Mouse (Mus musculus) embryonic stem cell, embryonic (primary cell): ENCODE measurements around the gene Zfp655.

Experiments
- CTCF ChIA-PET, 4 experiments: fragments of 300-600 bp in 2 of 4; fragments of 350-600 bp in 2 of 4; sonication (Branson Sonifier 250); formaldehyde crosslinking; loops; one replicate each; lab custom pipeline; 2022; ENCODE audit warnings: inconsistent platforms in 2 of 4; lab: Charles Lee
- POLR2A ChIA-PET, 4 experiments: fragments of 300-600 bp in 2 of 4; fragments of 350-600 bp in 2 of 4; sonication (Branson Sonifier 250); formaldehyde crosslinking; loops; one replicate each; lab custom pipeline; 2022; ENCODE audit warnings: antibody characterized with exemption in 4 of 4, inconsistent platforms in 1 of 4; lab: Charles Lee

Gene Zfp655

DNA sequence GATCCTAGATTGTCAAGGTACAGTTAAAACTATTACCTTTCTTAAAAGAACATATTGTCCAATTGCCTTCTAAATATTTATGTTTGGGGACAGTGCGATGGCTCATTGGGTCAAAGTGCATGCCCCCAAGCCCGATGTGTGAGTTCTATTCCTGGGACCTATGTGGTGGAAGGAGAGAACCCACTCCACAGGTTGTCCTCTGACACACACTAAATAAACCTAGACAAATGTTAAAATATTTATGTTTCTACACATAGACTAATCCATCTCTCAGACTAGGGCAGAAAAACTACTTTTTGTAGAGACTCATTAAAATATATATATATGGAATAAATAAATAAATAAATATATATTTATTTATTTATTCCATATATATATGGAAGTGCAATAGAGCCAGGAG is 48.4 kb downstream of the Zfp655 start:
- ChIA-PET POLR2A (interaction anchor here (0.6 to 3.0 kb wide), 39 partner anchors 8 to 629 kb away, joined by 3 to 25 read pairs (median 4); partner anchors contain the start of genes Zfp655 (in 3 of the 4), Zkscan5 (in 3 of the 4), Arpc1b (in 1 of the 4) and Cpsf4 (in 1 of the 4)), CTCF (no interaction called here)

DNA sequence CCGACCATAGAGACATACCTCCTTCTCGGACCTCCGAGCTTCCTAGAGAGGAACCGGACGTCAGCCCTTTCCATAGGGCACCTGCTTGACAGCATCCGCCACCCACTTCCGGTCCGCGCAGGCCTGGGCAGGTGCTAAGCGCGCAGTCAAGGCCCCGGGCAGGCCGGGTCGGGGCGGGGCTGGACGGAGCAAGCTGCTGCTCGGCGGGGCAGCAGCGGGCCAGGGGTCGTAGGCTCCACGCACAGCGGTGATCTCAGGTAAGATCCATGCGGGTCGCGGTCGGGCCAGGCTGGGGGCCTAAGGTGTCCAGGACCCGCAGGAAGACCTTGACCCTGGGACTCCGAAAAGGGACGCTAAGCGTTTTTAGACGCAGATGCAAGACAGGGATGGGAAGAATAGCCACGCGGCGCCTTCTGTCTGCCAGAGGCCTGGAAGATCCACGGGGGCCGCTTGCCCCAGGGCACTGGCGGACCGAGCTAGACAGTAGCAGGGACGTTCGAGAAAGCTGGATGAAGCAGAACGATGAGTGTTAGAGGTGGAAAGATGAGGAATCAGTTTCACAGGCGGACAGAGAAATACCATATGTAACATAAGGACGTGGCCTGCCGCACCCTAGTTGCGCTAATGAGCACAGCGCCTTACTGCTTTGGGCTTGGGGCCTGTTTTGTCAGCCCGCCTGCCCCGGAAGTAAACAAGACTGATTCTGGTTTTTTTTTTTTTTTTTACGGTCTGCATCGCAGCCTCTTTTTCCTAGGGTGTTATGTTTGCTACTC is 49.0 kb downstream of the Zfp655 start, which contains the start of gene Zscan25:
Zscan25 (plus strand) TSS at position 130 of the 773 bp plus-strand sequence.
- CTCF ChIA-PET, result interaction anchor here in 1 of 4 experiments (0.6 kb wide), 1 partner anchor 1118 kb away, joined by 4 read pairs; no protein-coding TSS in a partner anchor
- POLR2A ChIA-PET, result interaction anchor here (0.6 to 3.0 kb wide), 39 partner anchors 8 to 629 kb away, joined by 3 to 25 read pairs (median 4); partner anchors contain the start of genes Zfp655 (in 3 of the 4), Zkscan5 (in 3 of the 4), Arpc1b (in 1 of the 4) and Cpsf4 (in 1 of the 4)

DNA sequence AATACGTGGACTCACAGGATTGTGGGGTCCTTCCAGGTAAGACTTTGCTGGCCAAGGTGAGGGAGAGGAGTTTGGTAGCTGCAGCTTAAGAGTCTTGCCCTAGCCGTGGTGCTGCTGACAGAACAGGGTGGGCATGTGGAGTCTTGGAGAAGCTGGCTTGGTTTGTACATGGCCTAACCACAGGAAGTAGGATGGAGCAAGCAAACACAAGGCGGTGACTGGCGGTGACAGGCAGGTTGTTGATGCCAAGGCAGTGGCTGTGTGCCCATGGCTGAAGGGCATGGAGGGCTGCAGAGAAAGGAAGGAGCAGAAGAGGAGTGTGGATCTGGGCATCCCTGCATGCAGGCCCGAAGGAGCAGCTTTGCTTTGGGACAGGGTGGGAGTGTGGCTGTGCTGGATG is 56.9 kb downstream of the Zfp655 start:
- POLR2A ChIA-PET, result interaction anchor here in 2 of 4 experiments (0.7 to 1.0 kb wide), 3 partner anchors 8 to 57 kb away, joined by 3 read pairs; partner anchors contain the start of genes Zfp655 (in 1 of the 2) and Zscan25 (in 1 of the 2)
- CTCF ChIA-PET, result no interaction called here

DNA sequence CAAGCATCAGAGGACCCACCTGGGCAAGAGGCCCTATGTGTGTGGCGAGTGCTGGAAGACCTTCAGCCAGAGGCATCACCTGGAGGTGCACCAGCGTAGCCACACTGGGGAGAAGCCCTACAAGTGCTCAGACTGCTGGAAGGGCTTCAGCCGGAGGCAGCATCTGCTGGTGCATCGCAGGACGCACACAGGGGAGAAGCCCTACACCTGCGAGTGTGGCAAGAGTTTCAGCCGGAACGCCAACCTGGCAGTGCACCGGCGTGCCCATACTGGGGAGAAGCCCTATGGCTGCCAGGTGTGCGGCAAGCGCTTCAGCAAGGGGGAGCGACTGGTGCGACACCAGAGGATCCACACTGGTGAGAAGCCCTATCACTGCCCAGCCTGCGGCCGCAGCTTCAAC is 59.2 kb downstream of the Zfp655 start:
- ChIA-PET CTCF (no interaction called here), POLR2A (interaction anchor here in 3 of 4 experiments (0.6 to 2.5 kb wide), 4 partner anchors 9 to 388 kb away, joined by 3 to 8 read pairs (median 4); partner anchors contain the start of gene Zscan25 (in 2 of the 3))

DNA sequence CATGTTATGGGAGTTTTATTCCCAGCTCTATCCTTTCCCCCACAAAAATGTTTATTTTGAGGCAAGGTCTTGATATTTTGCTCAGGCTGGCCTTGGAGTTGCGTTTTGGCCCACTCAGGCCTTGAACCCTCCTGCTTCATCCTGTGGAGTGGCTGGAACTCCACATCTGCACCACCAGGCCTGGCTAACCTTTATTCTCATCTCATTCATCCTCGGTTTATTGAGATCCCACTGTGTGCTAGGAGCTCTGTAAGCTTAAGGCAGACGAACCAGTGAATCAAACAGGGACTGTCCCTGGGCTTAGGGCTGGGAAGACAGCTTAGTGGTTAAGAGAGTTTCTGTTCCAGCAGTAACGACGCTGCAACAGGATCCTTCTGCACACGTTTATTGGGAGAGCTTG is 60.9 kb downstream of the Zfp655 start:
- ChIA-PET CTCF (no interaction called here), POLR2A (interaction anchor here in 2 of 4 experiments (0.6 to 1.0 kb wide), 2 partner anchors 59 to 1674 kb away, joined by 3 to 4 read pairs; no protein-coding TSS in a partner anchor)
